Comparison of ENCODE assay signal across 24 mouse cellular contexts in the genomic region with DNA sequence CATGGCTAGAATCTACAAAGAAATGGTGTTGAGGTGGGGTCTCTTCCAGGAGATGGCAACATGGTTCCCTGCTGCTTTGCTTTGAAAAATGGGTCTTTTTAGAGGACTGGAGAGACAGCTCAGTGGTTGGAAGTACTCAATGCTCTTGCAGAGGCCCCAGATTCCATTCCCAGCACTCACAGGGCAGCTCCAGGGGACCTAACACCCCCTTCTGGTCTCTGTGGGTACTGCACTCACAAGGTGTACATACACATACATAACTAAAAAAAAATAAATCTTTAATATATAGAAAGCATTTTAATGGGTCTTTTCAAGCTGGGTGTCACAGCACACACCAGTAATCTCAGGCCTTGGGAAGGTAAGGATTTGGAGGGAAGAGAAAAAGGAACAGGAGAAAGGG.
DNase-seq lines count a peak whose midpoint lies in the region; ATAC-seq and TF ChIP-seq lines count a peak whose summit lies in the region.
"Had no signal": no experiment of that assay in that cellular context is flagged by ENCODE, and none has a peak within 500 bp of the region (broad histone marks: within the 10 kb centered on the region; RNA-seq: fewer than 3 reads in every experiment).

No protein-coding gene starts in this region.

- H3K4me2 ChIP-seq in hindbrain, postnatal 0 days (ENCODE audit: low read depth, low read length) = no peak overlapping the region
- H3K4me2 ChIP-seq in hindbrain, embryonic 12.5 days (replicated peaks) = no peak overlapping the region
- H3K4me2 ChIP-seq: embryonic facial prominence, embryonic 15.5 days; heart, embryonic 12.5 days; hindbrain, embryonic 15.5 days had no signal

- H3K27me3 ChIP-seq in hindbrain, postnatal 0 days (ENCODE audit: insufficient read depth, low read length) = no peaks in the 10 kb centered on the region
- H3K27me3 ChIP-seq in hindbrain, embryonic 12.5 days = no peaks in the 10 kb centered on the region
- no peaks in the 10 kb centered on the region for H3K27me3 ChIP-seq in E14TG2a.4 (ENCODE audit: insufficient read depth, low read length)
- no peaks in the 10 kb centered on the region for H3K27me3 ChIP-seq in small intestine, adult 2 months (ENCODE audit: control insufficient read depth, insufficient read depth, low read length)
- H3K27me3 ChIP-seq: CH12.LX; embryonic facial prominence, embryonic 15.5 days; hindbrain, embryonic 15.5 days had no signal

- TF ChIP-seq CTCF in hindbrain, postnatal 0 days (IDR thresholded peaks at IDR 0.05; ENCODE audit: low read depth) = 0 out of 2 replicates have a peak, but pooled peaks have one; percentile 10
- peak; percentile 65 for TF ChIP-seq CTCF in E14TG2a.4 (conservative IDR thresholded peaks at IDR 0.05; ENCODE audit: low read length)
- peak; percentile 15; the same call in 1 of the 2 replicates for TF ChIP-seq CTCF in small intestine, adult 2 months (IDR thresholded peaks at IDR 0.05; ENCODE audit: extremely low read depth, insufficient read length, insufficient replicate concordance, low read depth, low read length)

- no peaks in the 10 kb centered on the region for H3K9me3 ChIP-seq in hindbrain, postnatal 0 days (ENCODE audit: low read length)
- H3K9me3 ChIP-seq in hindbrain, embryonic 12.5 days (replicated peaks) = no peaks in the 10 kb centered on the region; the same call in 1 of the 2 replicates
- H3K9me3 ChIP-seq in E14TG2a.4 (ENCODE audit: low read length) = no peaks in the 10 kb centered on the region
- H3K9me3 ChIP-seq: embryonic facial prominence, embryonic 15.5 days; hindbrain, embryonic 15.5 days had no signal

- no peak overlapping the region for H3K4me3 ChIP-seq in hindbrain, postnatal 0 days (ENCODE audit: low read length)
- no peak overlapping the region for H3K4me3 ChIP-seq in hindbrain, embryonic 12.5 days
- H3K4me3 ChIP-seq in E14TG2a.4 (replicated peaks; ENCODE audit: low read length) = no peak overlapping the region
- H3K4me3 ChIP-seq in small intestine, adult 2 months (ENCODE audit: low read depth, low read length) = no peak overlapping the region
- H3K4me3 ChIP-seq: embryonic facial prominence, embryonic 15.5 days; erythroblast, embryonic 14.5 days; forebrain, embryonic 10.5 days; heart, embryonic 12.5 days; hindbrain, embryonic 10.5 days; hindbrain, embryonic 15.5 days had no signal

- no peak for TF ChIP-seq POLR2A in small intestine, adult 2 months (IDR thresholded peaks at IDR 0.05; ENCODE audit: low read depth, low read length)

- DNase-seq in hindbrain, postnatal 0 days (ENCODE audit: low spot score) = no peak
- DNase-seq in R1 (ENCODE audit: low read depth, low spot score) = peak; percentile 52
- DNase-seq in spleen, postnatal 4 days (ENCODE audit: low spot score in 2 of 2) = no peak
- DNase-seq: adrenal gland, adult 2 months; cerebellum, adult 18-20 months; cerebellum, postnatal 14 days; embryo, embryonic 11 days; gastrocnemius, postnatal 36 days; heart, adult 18-20 months had no signal

- H3K4me1 ChIP-seq in hindbrain, postnatal 0 days (ENCODE audit: insufficient read depth, low read length) = no peaks in the 10 kb centered on the region
- no peaks in the 10 kb centered on the region for H3K4me1 ChIP-seq in hindbrain, embryonic 12.5 days
- H3K4me1 ChIP-seq in E14TG2a.4 (replicated peaks; ENCODE audit: low read depth, low read length) = no peaks in the 10 kb centered on the region
- H3K4me1 ChIP-seq in small intestine, adult 2 months (ENCODE audit: control insufficient read depth, insufficient read depth, insufficient read length, low read length) = no peaks in the 10 kb centered on the region
- H3K4me1 ChIP-seq: embryonic facial prominence, embryonic 15.5 days; forebrain, embryonic 10.5 days; heart, embryonic 12.5 days; hindbrain, embryonic 15.5 days had no signal

- no peak overlapping the region for H3K9ac ChIP-seq in hindbrain, postnatal 0 days (replicated peaks; ENCODE audit: low read length)
- no peak overlapping the region for H3K9ac ChIP-seq in hindbrain, embryonic 12.5 days
- H3K9ac ChIP-seq: embryonic facial prominence, embryonic 15.5 days; heart, embryonic 12.5 days; hindbrain, embryonic 15.5 days had no signal

- H3K36me3 ChIP-seq in hindbrain, postnatal 0 days (ENCODE audit: insufficient read depth, low read length) = no peaks in the 10 kb centered on the region
- no peaks in the 10 kb centered on the region for H3K36me3 ChIP-seq in hindbrain, embryonic 12.5 days
- no peaks in the 10 kb centered on the region for H3K36me3 ChIP-seq in E14TG2a.4 (ENCODE audit: insufficient read depth, low read length)
- no peaks in the 10 kb centered on the region for H3K36me3 ChIP-seq in small intestine, adult 2 months (ENCODE audit: control insufficient read depth, insufficient read depth, low read length)
- H3K36me3 ChIP-seq: embryonic facial prominence, embryonic 15.5 days; forebrain, embryonic 10.5 days; G1E; hindbrain, embryonic 10.5 days; hindbrain, embryonic 15.5 days had no signal

- H3K27ac ChIP-seq in hindbrain, postnatal 0 days = no peak overlapping the region
- H3K27ac ChIP-seq in hindbrain, embryonic 12.5 days = no peak overlapping the region
- no peak overlapping the region for H3K27ac ChIP-seq in small intestine, adult 2 months (ENCODE audit: insufficient read depth, low read depth, low read length)
- H3K27ac ChIP-seq: embryonic facial prominence, embryonic 15.5 days; forebrain, embryonic 10.5 days; hindbrain, embryonic 10.5 days; hindbrain, embryonic 15.5 days had no signal

- no peak for ATAC-seq in hindbrain, postnatal 0 days
- no peak for ATAC-seq in hindbrain, embryonic 12.5 days (ENCODE audit: low FRiP score)
- ATAC-seq: activated CD4-positive, CD25-positive, alpha-beta regulatory T cell, adult 4 months; forebrain, embryonic 14.5 days; inflammation-experienced regulatory T-cells, adult 6 months; intestine, postnatal 0 days had no signal

Comparison
In these comparisons a context has a peak if more than half of its experiments do, and no peak if none do; other contexts are left out.
1. CTCF ChIP-seq: peak in every context shown above with its lines; median percentile 65 in E14TG2a.4; 15 in small intestine, adult 2 months; 10 in hindbrain, postnatal 0 days.